Mouse (Mus musculus): ENCODE data around the gene Gm49383. TPM values are rescaled to one million over a fixed set of nuclear protein-coding genes. Genes with fewer than 3 reads are reported as not detected.

The Gm49383 gene
- total RNA-seq (2015) (1.8 and 4.7 TPM in 2 replicates), total RNA-seq (2017) (18.6 and 18.8 TPM in 2 replicates)

- ATAC-seq (ENCODE audit: poor library complexity, severe bottlenecking), result peak; percentile 86
Measured at GRCm38 (mm10) chr12:69196444-69197377, at the start of gene Gm49383. Gene Gm49383, minus strand, starts transcription at chr12:69197104.

- ATAC-seq (ENCODE audit: poor library complexity, severe bottlenecking), result peak; percentile 95
Measured at GRCm38 (mm10) chr12:69241771-69242431, 45.0 kb upstream of the Gm49383 start.

- ATAC-seq (ENCODE audit: poor library complexity, severe bottlenecking), result no peak
Measured at GRCm38 (mm10) chr12:69241405-69241770, 44.5 kb upstream of the Gm49383 start.

GRCm38 (mm10) chr12:69240876-69241275 lies 44.0 kb upstream of the Gm49383 start, which contains the start of gene Klhdc1:
Gene Klhdc1, plus strand, starts transcription at chr12:69241176.
- ATAC-seq (ENCODE audit: poor library complexity, severe bottlenecking), result no peak

GRCm38 (mm10) chr12:69238284-69238683 lies 41.4 kb upstream of the Gm49383 start:
- no peak for ATAC-seq (ENCODE audit: poor library complexity, severe bottlenecking)

GRCm38 (mm10) chr12:69235782-69236181 lies 38.9 kb upstream of the Gm49383 start:
- ATAC-seq (ENCODE audit: poor library complexity, severe bottlenecking), result no peak

- 0 out of 2 replicates have a peak, but pooled peaks have one; percentile 23 for ATAC-seq (ENCODE audit: poor library complexity, severe bottlenecking)
Measured at GRCm38 (mm10) chr12:69229251-69229650, 32.3 kb upstream of the Gm49383 start.

- ATAC-seq (ENCODE audit: poor library complexity, severe bottlenecking), result peak; percentile 95
Measured at GRCm38 (mm10) chr12:69227776-69228466, 31.0 kb upstream of the Gm49383 start, which contains the start of gene Pole2. Gene Pole2, minus strand, starts transcription at chr12:69228195.

- ATAC-seq (ENCODE audit: poor library complexity, severe bottlenecking), result no peak
Measured at GRCm38 (mm10) chr12:69220613-69221277, 23.8 kb upstream of the Gm49383 start.

- no peak for ATAC-seq (ENCODE audit: poor library complexity, severe bottlenecking)
Measured at GRCm38 (mm10) chr12:69216587-69216986, 19.7 kb upstream of the Gm49383 start.

- ATAC-seq (ENCODE audit: poor library complexity, severe bottlenecking), result no peak
Measured at GRCm38 (mm10) chr12:69215000-69215785, 18.3 kb upstream of the Gm49383 start.

GRCm38 (mm10) chr12:69214393-69214792 lies 17.5 kb upstream of the Gm49383 start:
- peak; percentile 67 for ATAC-seq (ENCODE audit: poor library complexity, severe bottlenecking)

- ATAC-seq (ENCODE audit: poor library complexity, severe bottlenecking), result no peak
Measured at GRCm38 (mm10) chr12:69213186-69213777, 16.4 kb upstream of the Gm49383 start.

GRCm38 (mm10) chr12:69211057-69211456 lies 14.2 kb upstream of the Gm49383 start:
- ATAC-seq (ENCODE audit: poor library complexity, severe bottlenecking), result no peak

- ATAC-seq (ENCODE audit: poor library complexity, severe bottlenecking), result no peak
Measured at GRCm38 (mm10) chr12:69210056-69210979, 13.4 kb upstream of the Gm49383 start.

- no peak for ATAC-seq (ENCODE audit: poor library complexity, severe bottlenecking)
Measured at GRCm38 (mm10) chr12:69208520-69208919, 11.6 kb upstream of the Gm49383 start.

GRCm38 (mm10) chr12:69207926-69208325 lies 11.0 kb upstream of the Gm49383 start:
- no peak for ATAC-seq (ENCODE audit: poor library complexity, severe bottlenecking)

- ATAC-seq (ENCODE audit: poor library complexity, severe bottlenecking), result no peak
Measured at GRCm38 (mm10) chr12:69207396-69207795, 10.5 kb upstream of the Gm49383 start.
